Mouse (Mus musculus): ENCODE data around the gene Rasa3.

Gene Rasa3

DNA sequence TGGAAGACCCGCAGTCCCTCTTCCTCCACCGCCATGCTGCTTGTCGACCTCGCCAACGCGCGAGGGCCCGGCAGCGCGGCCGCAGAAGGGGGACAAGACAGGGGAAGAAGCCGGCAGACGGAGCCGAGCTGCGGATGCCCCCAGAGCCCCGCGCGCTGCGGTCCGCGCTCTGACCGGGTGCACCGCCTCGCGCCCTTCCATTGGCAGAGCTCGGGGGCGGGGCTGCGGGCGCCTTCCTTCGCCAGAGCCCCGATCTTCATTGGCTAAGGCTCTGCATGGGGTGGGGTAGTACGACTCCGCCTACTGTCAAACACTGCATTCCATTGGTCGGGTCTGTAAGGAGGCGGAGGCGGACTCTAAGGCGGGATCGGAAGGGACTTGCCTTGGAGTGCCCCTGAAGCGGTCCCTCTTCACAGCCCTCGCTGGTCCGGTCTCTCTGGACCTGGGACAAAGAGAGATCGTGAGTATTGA, at the start of gene Rasa3:
Rasa3 (minus strand) TSS at position 191 of the 471 bp plus-strand sequence.
- peak; percentile 93 to 94 for DNase-seq (ENCODE audit: low spot score in 2 of 2)

GRCm38 (mm10) chr8:13725722-13726121, 48.3 kb upstream of the Rasa3 start:
- peak; percentile 16 to 28 for DNase-seq (ENCODE audit: low spot score in 2 of 2)

DNA sequence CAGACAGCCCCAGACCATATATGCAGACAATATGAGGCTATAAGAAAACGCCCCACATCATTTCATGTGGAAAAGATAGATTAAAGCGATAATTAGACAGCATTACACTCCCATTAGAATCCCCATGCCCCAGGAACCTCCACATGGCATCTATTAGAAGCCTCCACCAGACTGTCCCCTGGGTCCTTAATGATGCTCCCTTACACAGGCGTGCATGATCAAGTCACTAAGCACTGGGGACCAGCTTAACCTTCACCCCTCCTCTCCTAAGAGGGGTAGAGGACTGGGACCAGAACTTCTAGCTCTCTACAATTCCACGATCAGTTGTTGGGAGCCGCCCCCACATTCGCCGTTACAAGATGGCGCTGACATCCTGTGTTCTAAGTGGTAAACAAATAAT, 41.6 kb upstream of the Rasa3 start:
- DNase-seq (ENCODE audit: low spot score in 2 of 2), result no peak

- no peak for DNase-seq (ENCODE audit: low spot score in 2 of 2)
These were observed 31.1 kb upstream of the Rasa3 start for GRCm38 (mm10) chr8:13708514-13708913.

GRCm38 (mm10) chr8:13706918-13707317, 29.5 kb upstream of the Rasa3 start:
- DNase-seq (ENCODE audit: low spot score in 2 of 2), result no peak

GRCm38 (mm10) chr8:13705668-13706067, 28.3 kb upstream of the Rasa3 start, which contains the start of gene Cfap97d2:
TSS of gene Cfap97d2 (plus strand) at chr8:13705889.
- DNase-seq (ENCODE audit: low spot score in 2 of 2), result peak; percentile 43 to 55

DNA sequence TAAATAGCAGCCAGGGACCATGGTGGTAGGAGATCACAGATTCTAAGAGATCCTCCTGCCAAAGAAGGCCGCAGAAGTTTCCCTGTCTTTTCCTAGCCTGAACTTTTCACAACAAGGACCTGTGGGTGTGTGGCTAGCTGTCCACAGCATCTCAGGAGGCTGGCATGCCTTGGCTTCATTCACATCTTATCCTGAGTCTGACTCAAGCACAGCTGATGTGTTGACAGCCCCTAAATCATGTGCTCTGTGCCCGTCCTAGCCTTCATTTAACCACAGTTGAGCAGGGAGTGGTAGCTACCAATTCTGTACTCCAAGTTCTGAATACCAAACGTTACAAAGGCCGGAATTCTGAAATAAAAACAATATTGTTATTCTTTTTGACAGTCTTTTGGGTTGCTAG, 26.9 kb upstream of the Rasa3 start:
- DNase-seq (ENCODE audit: low spot score in 2 of 2), result no peak

DNA sequence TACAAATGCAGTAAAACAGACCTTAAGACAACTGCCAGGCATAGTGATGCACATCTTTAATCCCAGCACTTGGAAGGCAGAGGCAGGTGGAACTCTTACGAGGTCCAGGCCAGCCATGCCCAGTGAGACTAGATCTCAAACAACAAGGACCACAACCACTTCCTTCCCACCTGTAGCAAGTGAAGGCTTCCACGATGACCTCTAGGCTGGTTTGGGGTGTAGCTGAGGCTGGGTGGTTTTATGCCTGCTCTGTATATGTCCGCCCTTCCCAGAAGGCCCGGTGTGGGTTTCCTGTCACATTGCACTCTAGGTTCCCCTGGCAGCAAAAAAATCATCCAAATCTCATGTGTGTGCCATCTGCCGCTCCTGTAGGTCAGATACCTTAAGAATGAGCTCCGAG, 26.4 kb upstream of the Rasa3 start:
- no peak for DNase-seq (ENCODE audit: low spot score in 2 of 2)

DNA sequence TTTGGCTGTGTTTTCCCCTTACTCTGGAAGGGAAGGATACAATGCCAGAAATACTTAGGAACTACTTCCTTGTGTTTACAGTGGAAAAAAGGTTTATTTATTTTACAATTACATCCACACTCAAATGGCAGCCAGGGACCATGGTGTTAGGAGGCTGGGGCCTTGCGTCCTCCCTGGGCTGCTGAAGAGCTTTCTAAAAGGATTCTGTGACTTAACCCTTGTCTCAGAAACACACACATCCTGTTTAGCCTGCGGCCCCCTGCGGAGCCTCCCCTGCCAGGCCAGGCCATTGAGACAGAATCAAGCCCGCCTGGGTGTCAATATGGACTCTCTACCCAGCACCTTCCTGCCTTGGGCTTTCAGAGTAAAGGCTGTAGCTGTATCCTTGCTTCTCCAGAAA, 25.4 kb upstream of the Rasa3 start:
- no peak for DNase-seq (ENCODE audit: low spot score in 2 of 2)

DNA sequence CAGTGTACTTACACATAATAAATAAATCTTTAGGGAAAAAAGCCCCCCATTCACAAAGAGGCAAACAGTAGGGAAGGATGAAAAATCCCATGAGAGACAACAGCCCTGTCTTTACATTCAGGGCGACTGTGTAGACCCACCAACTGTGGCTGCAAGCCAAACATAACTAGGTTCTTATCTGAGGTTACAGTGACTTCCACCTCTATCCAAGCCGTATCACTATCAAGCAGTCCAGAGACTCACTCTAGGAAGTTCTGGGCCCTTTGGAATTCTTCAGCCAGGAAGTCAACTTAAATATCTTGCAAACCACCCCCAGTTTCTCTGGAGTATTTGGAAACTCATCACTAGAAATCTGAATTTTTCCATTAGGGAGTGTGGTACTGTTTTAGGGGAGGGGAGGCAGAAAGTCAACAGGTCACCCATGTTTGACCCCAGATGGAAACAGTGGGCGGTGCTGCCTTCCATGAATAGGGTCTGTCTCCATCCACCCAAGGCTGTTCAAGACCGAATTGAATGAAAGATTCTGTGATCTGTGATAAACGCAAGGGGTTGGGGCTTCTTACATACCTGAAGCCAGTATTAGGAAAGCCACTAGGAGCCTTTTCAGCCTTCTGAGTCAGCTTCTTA, 22.0 kb upstream of the Rasa3 start:
- no peak for DNase-seq (ENCODE audit: low spot score in 2 of 2)

DNA sequence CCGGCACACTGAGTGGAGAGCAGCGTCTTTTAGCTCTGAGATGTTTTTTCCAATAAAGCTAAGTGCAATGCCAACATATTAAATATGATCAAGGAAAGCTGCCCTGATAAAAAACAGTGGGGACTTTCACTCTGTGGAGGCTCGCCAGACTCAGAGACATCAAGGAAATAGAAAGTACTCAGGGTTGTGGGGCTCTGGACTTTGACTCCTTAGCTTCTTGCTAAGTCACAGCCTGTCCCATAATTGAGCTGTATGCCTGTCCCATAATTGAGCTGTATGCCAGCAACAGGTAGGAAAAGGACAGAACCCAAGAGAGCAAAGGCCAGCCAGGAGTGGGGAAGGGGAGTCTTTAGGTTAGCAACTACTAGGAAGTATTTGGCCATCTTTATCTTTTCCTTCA, 20.9 kb upstream of the Rasa3 start:
- no peak for DNase-seq (ENCODE audit: low spot score in 2 of 2)

DNA sequence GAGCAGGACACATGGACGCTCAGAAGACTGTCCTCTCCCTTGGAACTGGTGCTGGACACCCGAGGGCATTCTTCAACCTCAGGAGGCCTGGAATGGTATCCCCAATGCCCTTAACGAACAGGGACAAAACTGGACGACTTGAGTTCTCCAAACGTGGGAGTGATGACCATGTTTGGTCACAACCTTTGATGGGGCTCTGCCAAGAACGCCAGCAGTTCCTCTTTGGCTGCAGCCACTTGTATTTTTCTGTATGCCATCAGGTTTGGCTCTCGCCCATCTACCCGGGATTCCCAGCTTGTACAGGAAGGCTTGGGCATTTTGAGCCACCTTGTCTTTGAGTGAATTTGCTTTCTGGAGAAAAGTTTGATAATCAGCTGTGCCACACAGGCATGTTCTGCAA, 20.3 kb upstream of the Rasa3 start:
- no peak for DNase-seq (ENCODE audit: low spot score in 2 of 2)

DNA sequence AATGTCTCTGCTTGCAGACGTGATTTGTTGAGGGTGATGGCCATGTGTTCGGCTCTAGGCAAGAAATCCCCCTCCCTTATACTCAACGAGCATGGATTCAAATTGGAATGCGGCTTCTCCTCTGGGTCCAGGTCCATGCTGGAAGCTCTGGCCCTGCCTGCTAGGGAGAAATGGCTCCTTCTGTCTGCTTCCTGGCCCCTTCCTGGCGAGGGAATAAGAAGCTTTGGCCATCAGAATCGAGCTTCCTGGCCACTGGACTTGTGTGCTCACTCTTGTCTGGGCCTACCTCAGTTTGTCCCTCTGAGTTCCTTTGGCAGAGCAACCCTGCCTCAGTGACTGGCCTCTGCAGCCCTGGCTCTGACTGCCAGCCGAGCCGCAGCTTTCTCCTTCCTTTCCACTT, 19.8 kb upstream of the Rasa3 start:
- DNase-seq (ENCODE audit: low spot score in 2 of 2), result no peak

- no peak for DNase-seq (ENCODE audit: low spot score in 2 of 2)
These were observed 18.8 kb upstream of the Rasa3 start for GRCm38 (mm10) chr8:13696157-13696556.

GRCm38 (mm10) chr8:13695203-13695867, 17.9 kb upstream of the Rasa3 start:
- no peak for DNase-seq (ENCODE audit: low spot score in 2 of 2)

DNA sequence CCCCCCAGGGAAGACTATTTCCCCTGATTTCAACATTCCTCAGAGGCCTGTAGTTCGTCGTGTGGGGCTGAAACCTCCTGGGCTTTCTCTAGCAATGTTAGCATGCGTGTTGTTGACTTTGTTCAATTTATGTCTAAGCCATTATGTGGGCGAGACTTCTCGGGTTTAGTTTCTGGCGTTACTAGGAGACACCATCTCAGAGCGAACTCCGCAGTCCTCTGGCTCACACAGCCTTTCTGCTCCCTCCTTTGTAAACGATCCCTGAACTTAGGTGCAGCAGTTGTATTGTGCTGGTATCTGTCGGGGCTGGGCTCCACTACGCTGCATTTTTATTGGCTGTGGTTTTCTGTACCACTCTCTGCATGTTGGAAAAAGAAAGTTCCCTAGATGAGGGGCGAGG, 17.3 kb upstream of the Rasa3 start:
- DNase-seq (ENCODE audit: low spot score in 2 of 2), result no peak

DNA sequence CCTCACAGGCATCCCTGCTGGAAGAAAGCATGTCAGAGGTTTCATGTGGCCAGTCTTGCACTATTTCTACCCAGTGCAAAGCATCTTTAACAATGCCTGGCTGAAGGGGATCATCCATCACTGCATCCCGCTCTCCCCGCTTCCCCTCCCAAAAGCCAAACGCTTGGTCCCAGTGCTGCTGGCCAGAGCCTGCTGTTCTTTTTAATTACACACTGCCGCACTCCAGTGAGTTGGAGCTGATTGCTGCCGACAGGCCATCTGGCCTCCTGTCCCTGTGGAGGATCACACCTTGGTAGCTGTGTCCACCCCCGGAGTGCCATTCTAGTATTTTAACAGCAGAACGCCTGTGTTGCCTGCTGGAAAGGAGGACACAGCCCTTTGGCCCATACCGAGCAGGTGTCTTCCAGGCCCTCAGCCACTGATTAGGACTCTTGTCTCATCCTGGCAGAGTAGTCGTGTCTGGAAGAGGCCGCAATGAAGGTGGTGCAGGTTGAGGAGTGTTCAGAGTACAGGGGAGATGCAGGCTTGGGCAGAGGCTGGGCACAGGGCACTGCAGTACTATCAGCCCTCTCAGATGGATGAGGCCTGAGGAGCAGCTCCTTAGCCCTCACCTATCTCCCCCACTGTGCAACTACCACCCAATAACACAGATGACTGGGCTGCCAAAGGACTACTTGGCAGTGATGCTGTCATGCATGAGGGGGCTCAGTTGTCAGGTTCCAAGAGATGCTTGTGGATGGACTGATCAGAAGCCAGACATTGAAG, 15.1 kb upstream of the Rasa3 start:
- no peak for DNase-seq (ENCODE audit: low spot score in 2 of 2)

GRCm38 (mm10) chr8:13689331-13689730, 11.9 kb upstream of the Rasa3 start:
- no peak for DNase-seq (ENCODE audit: low spot score in 2 of 2)

- no peak for DNase-seq (ENCODE audit: low spot score in 2 of 2)
These were observed 11.1 kb upstream of the Rasa3 start for GRCm38 (mm10) chr8:13688461-13688860.

DNA sequence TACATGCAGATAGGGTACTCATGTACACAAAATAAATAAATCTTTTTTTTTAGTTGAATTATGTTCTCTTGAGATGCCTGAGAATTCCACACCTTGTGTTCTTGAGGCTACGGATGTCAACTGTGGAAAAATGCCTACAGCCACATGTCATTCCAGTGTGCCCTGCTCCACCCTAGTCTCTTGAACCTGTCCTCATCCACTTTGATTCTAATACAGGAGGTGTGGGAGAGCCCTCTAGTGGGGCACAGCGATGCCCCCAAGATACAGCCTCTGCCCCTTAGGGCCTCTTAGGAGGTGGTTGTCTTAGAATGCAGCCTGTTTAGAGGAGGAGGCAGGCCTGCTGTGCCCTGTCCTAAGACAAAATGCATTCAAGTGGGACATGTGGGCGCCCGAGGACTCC, 10.5 kb upstream of the Rasa3 start:
- no peak for DNase-seq (ENCODE audit: low spot score in 2 of 2)

GRCm38 (mm10) chr8:13687101-13687717, 9.8 kb upstream of the Rasa3 start:
- DNase-seq (ENCODE audit: low spot score in 2 of 2), result no peak

DNA sequence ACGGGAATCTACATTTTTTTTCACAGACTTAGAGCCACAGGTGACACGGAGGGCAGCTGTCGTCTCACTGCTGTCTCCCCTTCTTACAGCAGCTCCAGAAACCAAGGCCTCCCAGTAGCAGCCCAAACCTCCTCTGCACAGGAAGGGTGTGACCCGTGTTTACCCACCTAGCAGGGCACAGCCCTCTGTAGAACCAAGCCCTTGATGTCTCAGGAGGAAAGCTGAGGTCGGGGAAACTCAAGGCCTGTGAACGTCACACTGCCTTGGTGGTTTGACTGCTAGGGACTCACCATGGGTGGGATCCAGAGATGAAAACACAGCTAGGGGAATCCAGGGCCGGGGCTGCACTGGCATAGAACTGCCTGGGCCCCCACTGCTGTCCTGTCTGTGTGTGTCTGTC, 9.0 kb upstream of the Rasa3 start:
- no peak for DNase-seq (ENCODE audit: low spot score in 2 of 2)

Data from frontal cortex, postnatal 36 days (tissue).